Mouse (Mus musculus) midbrain, embryonic 12.5 days (tissue): ENCODE results near the gene Psmb8. TPM values are rescaled to one million over a fixed set of nuclear protein-coding genes. Genes with fewer than 3 reads are reported as not detected.

ENCODE experiments used
- ATAC-seq: fragments of 200-750 bp; cut with Nextera tagmentation; 2 replicates; pipeline ENCODE4 v1.8.0; 2017; ENCODE audit warnings: low read depth, moderate TSS enrichment, moderate library complexity; ENCODE audit not compliant: low FRiP score
- H3K27ac ChIP-seq: fragments of 300-500 bp; sonication (generic); replicated peaks from 2 replicates; pipeline ENCODE4 v1.5.1; 2016; ENCODE audit warnings: mild to moderate bottlenecking
- H3K27me3 ChIP-seq: fragments of 300-500 bp; sonication (generic); 2 replicates; pipeline ENCODE4 v1.6.1; 2016; ENCODE audit warnings: mild to moderate bottlenecking
- H3K36me3 ChIP-seq: fragments of 300-500 bp; sonication (generic); 2 replicates; pipeline ENCODE4 v1.6.1; 2016
- H3K4me1 ChIP-seq: fragments of 300-500 bp; sonication (generic); 2 replicates; pipeline ENCODE4 v1.6.1; 2016
- H3K4me2 ChIP-seq: fragments of 300-500 bp; sonication (generic); replicated peaks from 2 replicates; pipeline ENCODE4 v1.6.1; 2016; ENCODE audit warnings: mild to moderate bottlenecking, moderate library complexity
- H3K4me3 ChIP-seq: fragments of 300-500 bp; sonication (generic); 2 replicates; pipeline ENCODE4 v1.5.1; 2016; ENCODE audit warnings: mild to moderate bottlenecking
- H3K9ac ChIP-seq: fragments of 300-500 bp; sonication (generic); replicated peaks from 2 replicates; pipeline ENCODE4 v1.6.1; 2016; ENCODE audit warnings: mild to moderate bottlenecking, moderate library complexity
- H3K9me3 ChIP-seq: fragments of 300-500 bp; sonication (generic); 2 replicates; pipeline ENCODE4 v1.6.1; 2016; ENCODE audit warnings: mild to moderate bottlenecking
- WGBS: fragments of 180-500 bp; shearing (Covaris S2); methylation state at CpG from one replicate; pipeline ENCODE4 v1.1.7; 2016; 5-methylcytosine and 5-hydroxymethylcytosine counted together
- polyA plus RNA-seq: library from polyadenylated mRNA; unstranded; fragments of >200 nt; fragmentation: Nextera tagmentation; extraction: Ambion mirVana; gene quantifications from 2 replicates; pipeline ENCODE4 v1.2.1, GENCODE M21; 2016

Gene Psmb8
- polyA plus RNA-seq, 1 experiment from 2014 or later: 2.1 TPM

GRCm38 (mm10) chr17:34238706-34239105 is 41.2 kb downstream of the Psmb8 start, which contains the start of gene H2-Ob:
Gene H2-Ob (plus strand): TSS chr17:34238903.
- H3K9ac ChIP-seq: no peak within 1 kb of the TSS
- ATAC-seq: no peak
- no peaks in the 10 kb centered on the region for H3K4me1 ChIP-seq
- H3K36me3 ChIP-seq: no peaks in the 10 kb centered on the region
- H3K27ac ChIP-seq: no peak within 1 kb of the TSS
- 65% methylated on average over 3 of the region's 3 CpGs for WGBS
- no peaks in the 10 kb centered on the region; the same call in 1 of the 2 replicates for H3K27me3 ChIP-seq
- no peak within 1 kb of the TSS for H3K4me2 ChIP-seq
- no peak within 1 kb of the TSS for H3K4me3 ChIP-seq
- peaks cover 7% of the 10 kb centered on the region for H3K9me3 ChIP-seq

- WGBS: 75% methylated on average over 10 of the region's 10 CpGs
- H3K9me3 ChIP-seq: peaks cover 7% of the 10 kb centered on the region
- no peak overlapping the region for H3K4me2 ChIP-seq
- H3K4me1 ChIP-seq: no peaks in the 10 kb centered on the region
- no peak for ATAC-seq
- H3K36me3 ChIP-seq: no peaks in the 10 kb centered on the region
- H3K4me3 ChIP-seq: no peak overlapping the region
- no peaks in the 10 kb centered on the region; the same call in 1 of the 2 replicates for H3K27me3 ChIP-seq
- H3K9ac ChIP-seq: no peak overlapping the region
- H3K27ac ChIP-seq: no peak overlapping the region
Observed at GRCm38 (mm10) chr17:34239601-34240041, 42.1 kb downstream of the Psmb8 start.

GRCm38 (mm10) chr17:34240366-34240765 is 42.8 kb downstream of the Psmb8 start:
- H3K9me3 ChIP-seq: peaks cover 7% of the 10 kb centered on the region

GRCm38 (mm10) chr17:34240916-34241315 is 43.4 kb downstream of the Psmb8 start:
- no peak for ATAC-seq
- no peaks in the 10 kb centered on the region for H3K36me3 ChIP-seq
- WGBS: 85% methylated on average over 6 of the region's 6 CpGs

More at GRCm38 (mm10) chr17:34240366-34240765, 42.8 kb downstream of the Psmb8 start:
- no peaks in the 10 kb centered on the region for H3K36me3 ChIP-seq
- H3K27me3 ChIP-seq: no peaks in the 10 kb centered on the region; the same call in 1 of the 2 replicates
- H3K4me1 ChIP-seq: no peaks in the 10 kb centered on the region
- no peak overlapping the region for H3K9ac ChIP-seq
- 67% methylated on average over 3 of the region's 3 CpGs for WGBS
- ATAC-seq: no peak
- H3K4me3 ChIP-seq: no peak overlapping the region
- H3K27ac ChIP-seq: no peak overlapping the region
- no peak overlapping the region for H3K4me2 ChIP-seq

GRCm38 (mm10) chr17:34244656-34245055 is 47.1 kb downstream of the Psmb8 start:
- no peak overlapping the region for H3K4me2 ChIP-seq
- no peak overlapping the region for H3K4me3 ChIP-seq
- no peaks in the 10 kb centered on the region for H3K4me1 ChIP-seq
- H3K9me3 ChIP-seq: peaks cover 7% of the 10 kb centered on the region
- no peak overlapping the region for H3K9ac ChIP-seq
- no peak for ATAC-seq
- WGBS: 76% methylated on average over 4 of the region's 4 CpGs
- H3K36me3 ChIP-seq: no peaks in the 10 kb centered on the region
- H3K27me3 ChIP-seq: no peaks in the 10 kb centered on the region; the same call in none of the 2 replicates
- no peak overlapping the region for H3K27ac ChIP-seq

More at GRCm38 (mm10) chr17:34240916-34241315, 43.4 kb downstream of the Psmb8 start:
- Histone ChIP-seq H3K4me3 (no peak overlapping the region), H3K4me1 (no peaks in the 10 kb centered on the region), H3K9me3 (peaks cover 7% of the 10 kb centered on the region), H3K27me3 (no peaks in the 10 kb centered on the region; the same call in 1 of the 2 replicates), H3K27ac (no peak overlapping the region), H3K4me2 (no peak overlapping the region), H3K9ac (no peak overlapping the region)

- 84% methylated on average over 3 of the region's 3 CpGs for WGBS
- Histone ChIP-seq H3K4me1 (no peaks in the 10 kb centered on the region), H3K4me2 (no peak overlapping the region), H3K9me3 (no peaks in the 10 kb centered on the region), H3K9ac (no peak overlapping the region), H3K27me3 (no peaks in the 10 kb centered on the region; the same call in 1 of the 2 replicates), H3K4me3 (no peak overlapping the region), H3K27ac (no peak overlapping the region), H3K36me3 (no peaks in the 10 kb centered on the region)
- ATAC-seq: no peak
Observed at GRCm38 (mm10) chr17:34247047-34247446, 49.5 kb downstream of the Psmb8 start.

GRCm38 (mm10) chr17:34248764-34249163 is 51.2 kb downstream of the Psmb8 start:
- WGBS: 73% methylated on average over 2 of the region's 2 CpGs
- no peaks in the 10 kb centered on the region for H3K4me1 ChIP-seq
- H3K36me3 ChIP-seq: no peaks in the 10 kb centered on the region
- no peak overlapping the region for H3K9ac ChIP-seq
- H3K9me3 ChIP-seq: no peaks in the 10 kb centered on the region
- H3K27me3 ChIP-seq: no peaks in the 10 kb centered on the region; the same call in 1 of the 2 replicates
- no peak overlapping the region for H3K4me2 ChIP-seq
- no peak for ATAC-seq
- H3K27ac ChIP-seq: no peak overlapping the region
- no peak overlapping the region for H3K4me3 ChIP-seq

- no peak for ATAC-seq
- Histone ChIP-seq H3K4me3 (no peak overlapping the region), H3K4me2 (no peak overlapping the region), H3K27me3 (no peaks in the 10 kb centered on the region; the same call in 1 of the 2 replicates), H3K4me1 (no peaks in the 10 kb centered on the region), H3K36me3 (no peaks in the 10 kb centered on the region), H3K27ac (no peak overlapping the region), H3K9me3 (no peaks in the 10 kb centered on the region), H3K9ac (no peak overlapping the region)
- 38% methylated on average over 3 of the region's 3 CpGs for whole genome bisulfite sequencing
Observed at GRCm38 (mm10) chr17:34249361-34249760, 51.8 kb downstream of the Psmb8 start.

GRCm38 (mm10) chr17:34249878-34250277 is 52.4 kb downstream of the Psmb8 start:
- H3K4me3 ChIP-seq: no peak overlapping the region
- no peak overlapping the region for H3K9ac ChIP-seq
- no peaks in the 10 kb centered on the region; the same call in 1 of the 2 replicates for H3K27me3 ChIP-seq
- ATAC-seq: no peak
- 23% methylated on average over 4 of the region's 4 CpGs for WGBS
- H3K27ac ChIP-seq: no peak overlapping the region
- no peaks in the 10 kb centered on the region for H3K36me3 ChIP-seq
- H3K9me3 ChIP-seq: no peaks in the 10 kb centered on the region
- no peaks in the 10 kb centered on the region for H3K4me1 ChIP-seq
- H3K4me2 ChIP-seq: no peak overlapping the region

Other genes starting within 250 kb of the Psmb8 start
- 8.1 and 8.7 TPM in 2 replicates for gene B3galt4, start 246.2 kb upstream of the Psmb8 start, polyA plus RNA-seq
- gene Vps52, start 241.9 kb upstream of the Psmb8 start, polyA plus RNA-seq: 67.0 and 70.9 TPM in 2 replicates
- 891 and 909 TPM in 2 replicates for gene Rps18, start 241.7 kb upstream of the Psmb8 start, polyA plus RNA-seq
- gene H2-K1, start 197.4 kb upstream of the Psmb8 start, polyA plus RNA-seq: 26.8 and 28.4 TPM in 2 replicates
- gene Ring1, start 173.0 kb upstream of the Psmb8 start, polyA plus RNA-seq: 25.2 and 27.0 TPM in 2 replicates
- 110 and 131 TPM in 2 replicates for gene H2-Ke6, start 169.7 kb upstream of the Psmb8 start, polyA plus RNA-seq
- 180 and 184 TPM in 2 replicates for gene Slc39a7, start 166.0 kb upstream of the Psmb8 start, polyA plus RNA-seq
- gene Rxrb, start 165.9 kb upstream of the Psmb8 start, polyA plus RNA-seq: 68.0 and 68.4 TPM in 2 replicates
- 2.3 and 4.0 TPM in 2 replicates for gene Col11a2, start 158.3 kb upstream of the Psmb8 start, polyA plus RNA-seq
- 0.17 and 0.56 TPM in 2 replicates for gene H2-Oa, start 105.4 kb upstream of the Psmb8 start, polyA plus RNA-seq
- 9.8 and 9.9 TPM in 2 replicates for gene H2-DMa, start 78.2 kb upstream of the Psmb8 start, polyA plus RNA-seq
- 144 and 148 TPM in 2 replicates for gene Brd2, start 75.1 kb upstream of the Psmb8 start, polyA plus RNA-seq
- 0.16 and 0.23 TPM in 2 replicates for gene H2-DMb2, start 54.4 kb upstream of the Psmb8 start, polyA plus RNA-seq
- gene H2-DMb1, start 44.6 kb upstream of the Psmb8 start, polyA plus RNA-seq: 0.16 and 0.73 TPM in 2 replicates
- gene Tap1, start 10.2 kb upstream of the Psmb8 start, polyA plus RNA-seq: 1.4 and 1.8 TPM in 2 replicates
- 1.3 and 1.5 TPM in 2 replicates for gene Psmb9, start 10.0 kb upstream of the Psmb8 start, polyA plus RNA-seq
- gene Tap2, start 5.8 kb downstream of the Psmb8 start, polyA plus RNA-seq: 0.79 and 0.82 TPM in 2 replicates
- gene H2-Ob, start 41.2 kb downstream of the Psmb8 start, polyA plus RNA-seq: not detected in 2 replicates
- gene H2-Ab1, start 60.0 kb downstream of the Psmb8 start, polyA plus RNA-seq: 2.6 and 3.2 TPM in 2 replicates
- gene H2-Aa, start 90.1 kb downstream of the Psmb8 start, polyA plus RNA-seq: 0.37 TPM in 1 of 2 replicates, not detected in the other
- 1.7 and 2.0 TPM in 2 replicates for gene H2-Eb1, start 108.1 kb downstream of the Psmb8 start, polyA plus RNA-seq
- gene H2-Eb2, start 127.9 kb downstream of the Psmb8 start, polyA plus RNA-seq: 0.10 TPM in 1 of 2 replicates, not detected in the other
- 0.06 TPM in 1 of 2 replicates, not detected in the other for gene Btnl2, start 157.1 kb downstream of the Psmb8 start, polyA plus RNA-seq
- not detected in 2 replicates for gene Btnl1, start 179.4 kb downstream of the Psmb8 start, polyA plus RNA-seq
- 3.9 and 4.2 TPM in 2 replicates for gene BC051142, start 201.1 kb downstream of the Psmb8 start, polyA plus RNA-seq